Mouse (Mus musculus) ES-Bruce4 (cell line): ENCODE measurements around the gene Olfr556. TPM values are rescaled to one million over a fixed set of nuclear protein-coding genes. Genes with fewer than 3 reads are reported as not detected.
"Not testable (repeated sequence)": the region's sequence is repeated elsewhere in the genome, so short reads cannot be mapped to it uniquely, and the experiment has no call there.

Experiments used
- H3K27ac ChIP-seq: 2 replicates; pipeline ENCODE4 v1.5.1; 2012; ENCODE audit warnings: low read length, inconsistent platforms; ENCODE audit not compliant: insufficient read depth
- H3K27me3 ChIP-seq: 2 replicates; pipeline ENCODE4 v1.6.1; 2012; ENCODE audit warnings: mild to moderate bottlenecking, low read length, inconsistent platforms; ENCODE audit not compliant: control insufficient read depth, poor library complexity, insufficient read depth, severe bottlenecking
- H3K36me3 ChIP-seq: 2 replicates; pipeline ENCODE4 v1.6.1; 2012; ENCODE audit warnings: inconsistent platforms, mild to moderate bottlenecking, low read length, moderate library complexity; ENCODE audit not compliant: control insufficient read depth, poor library complexity, insufficient read depth, severe bottlenecking
- H3K4me1 ChIP-seq: one replicate; pipeline ENCODE4 v1.8.1; 2011; ENCODE audit warnings: low read length; ENCODE audit not compliant: control insufficient read depth, insufficient read depth
- H3K4me3 ChIP-seq: 2 replicates; pipeline ENCODE4 v1.5.1; 2011; ENCODE audit warnings: low read depth, mild to moderate bottlenecking, low read length
- H3K9ac ChIP-seq: 2 replicates; pipeline ENCODE4 v1.6.1; 2012; ENCODE audit warnings: low read depth, mild to moderate bottlenecking, inconsistent platforms; ENCODE audit not compliant: poor library complexity, severe bottlenecking
- H3K9me3 ChIP-seq: replicated peaks from 2 replicates; pipeline ENCODE4 v1.6.1; 2012; ENCODE audit warnings: mild to moderate bottlenecking, low read length, inconsistent platforms; ENCODE audit not compliant: control insufficient read depth, poor library complexity, insufficient read depth, severe bottlenecking
- CTCF ChIP-seq: IDR thresholded peaks from one replicate; pipeline ENCODE4 v1.8.1; 2011; ENCODE audit warnings: low read depth, low read length
- EP300 ChIP-seq: IDR thresholded peaks from 2 replicates; pipeline ENCODE4 v1.6.1; 2011; ENCODE audit warnings: low read depth, low read length; ENCODE audit not compliant: insufficient read depth
- POLR2A ChIP-seq: IDR thresholded peaks from one replicate; pipeline ENCODE4 v1.8.1; 2011; ENCODE audit warnings: low read length; ENCODE audit not compliant: insufficient read depth
- polyA plus RNA-seq: library from polyadenylated mRNA; stranded (reverse); fragments of >200 nt; gene quantifications from 2 replicates; pipeline ENCODE4 v1.2.4, GENCODE M21; 2011; ENCODE audit warnings: low read depth; ENCODE audit not compliant: missing spikeins, insufficient read depth, insufficient read length

Olfr556 gene
- polyA plus RNA-seq, result not detected in 2 replicates

DNA sequence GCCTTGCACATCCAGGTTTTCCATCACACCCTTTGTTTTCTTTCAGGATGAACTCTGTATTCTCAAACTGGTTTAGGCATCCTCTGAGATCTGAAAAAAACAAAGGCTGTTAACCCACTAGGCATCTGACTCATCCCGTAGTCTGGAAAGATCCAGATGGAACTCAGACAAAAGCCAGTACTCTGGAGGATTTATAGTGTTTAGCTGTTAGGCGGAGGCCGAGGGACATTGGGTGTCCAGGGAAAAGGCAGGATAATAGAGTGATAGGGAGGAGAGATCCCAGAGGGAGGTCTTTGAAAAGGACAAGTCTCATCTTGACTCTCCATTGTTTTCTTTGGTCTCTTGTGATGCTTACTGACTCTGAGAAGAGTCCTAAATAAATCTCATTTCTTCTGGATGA, at the start of gene Olfr556:
Gene Olfr556, plus strand, starts transcription at position 301 of the 400 bp plus-strand sequence.
- H3K27ac ChIP-seq, result no peak within 1 kb of the TSS
- H3K4me1 ChIP-seq, result no peaks in the 10 kb centered on the region
- no peak within 1 kb of the TSS for H3K9ac ChIP-seq
- TF ChIP-seq POLR2A (no peak), CTCF (no peak), EP300 (no peak)
- H3K36me3 ChIP-seq, result no peaks in the 10 kb centered on the region
- H3K9me3 ChIP-seq, result no peaks in the 10 kb centered on the region
- H3K27me3 ChIP-seq, result no peaks in the 10 kb centered on the region
- no peak within 1 kb of the TSS for H3K4me3 ChIP-seq

DNA sequence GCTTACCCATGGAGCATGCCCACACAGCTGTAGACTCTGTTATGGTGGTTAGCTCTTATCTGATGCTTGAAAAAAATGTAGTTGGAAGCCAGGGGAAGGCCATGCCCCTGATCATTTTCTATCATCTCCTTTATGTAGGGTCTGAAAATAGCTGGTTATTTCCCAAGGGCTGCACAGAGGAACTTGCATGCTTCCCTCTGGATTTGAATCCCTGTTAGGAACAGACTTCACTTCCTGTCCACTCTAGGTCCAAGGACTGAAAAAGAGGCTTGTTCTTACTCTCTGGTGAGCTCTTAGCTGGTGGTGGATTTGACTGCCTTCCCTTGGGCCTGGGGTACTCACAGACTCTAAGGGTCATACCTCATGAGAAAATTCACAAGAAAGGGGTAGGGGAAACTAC, 46.6 kb upstream of the Olfr556 start, which contains the start of gene Olfr553:
Gene Olfr553, minus strand, starts transcription at position 101 of the 400 bp plus-strand sequence.
- TF ChIP-seq EP300 (no peak), CTCF (no peak), POLR2A (no peak)
- Histone ChIP-seq H3K4me1 (no peaks in the 10 kb centered on the region), H3K9ac (no peak within 1 kb of the TSS), H3K36me3 (no peaks in the 10 kb centered on the region), H3K27ac (no peak within 1 kb of the TSS), H3K4me3 (no peak within 1 kb of the TSS), H3K9me3 (0 out of 2 replicates have a peak, but pooled peaks cover 2% of the 10 kb centered on the region), H3K27me3 (no peaks in the 10 kb centered on the region)

- no peak overlapping the region for H3K9ac ChIP-seq
- H3K9me3 ChIP-seq, result 0 out of 2 replicates have a peak, but pooled peaks cover 2% of the 10 kb centered on the region
- H3K27ac ChIP-seq, result no peak overlapping the region
- H3K4me3 ChIP-seq, result no peak overlapping the region
- no peaks in the 10 kb centered on the region for H3K27me3 ChIP-seq
- no peaks in the 10 kb centered on the region for H3K36me3 ChIP-seq
- H3K4me1 ChIP-seq, result no peaks in the 10 kb centered on the region
- TF ChIP-seq CTCF (no peak), POLR2A (no peak), EP300 (no peak)
Measured at GRCm38 (mm10) chr7:102619608-102620007, 45.1 kb upstream of the Olfr556 start.

GRCm38 (mm10) chr7:102620368-102620767, 44.3 kb upstream of the Olfr556 start:
- H3K36me3 ChIP-seq, H3K27ac ChIP-seq, H3K4me1 ChIP-seq, H3K9ac ChIP-seq, H3K9me3 ChIP-seq, H3K27me3 ChIP-seq: not testable (repeated sequence)
- peak overlapping the region; percentile 49 for H3K4me3 ChIP-seq

DNA sequence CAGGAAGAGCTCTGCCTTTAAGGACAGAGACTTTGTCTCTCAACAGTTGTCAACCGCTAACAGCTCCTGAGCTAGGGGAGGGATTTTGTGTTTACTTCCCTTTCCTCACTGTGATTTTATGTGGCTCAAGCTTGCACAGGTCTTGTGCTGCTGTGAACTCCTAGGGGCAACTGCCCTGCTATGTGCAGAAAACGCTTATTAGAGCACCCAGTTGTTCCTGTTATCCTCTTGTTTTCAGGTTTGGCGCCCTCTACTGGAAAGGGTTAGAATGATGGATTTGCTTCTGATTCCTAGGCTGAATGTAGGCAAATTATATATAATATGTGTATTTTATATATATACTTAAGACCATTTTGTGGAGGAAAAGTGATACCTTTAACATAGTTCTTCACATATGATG, 28.0 kb upstream of the Olfr556 start:
- no peak for TF ChIP-seq POLR2A
- no peak for TF ChIP-seq CTCF
- no peak for TF ChIP-seq EP300
- Histone ChIP-seq H3K4me1 (no peaks in the 10 kb centered on the region), H3K27ac (no peak overlapping the region), H3K9me3 (no peaks in the 10 kb centered on the region), H3K27me3 (no peaks in the 10 kb centered on the region), H3K36me3 (no peaks in the 10 kb centered on the region), H3K9ac (no peak overlapping the region), H3K4me3 (no peak overlapping the region)

DNA sequence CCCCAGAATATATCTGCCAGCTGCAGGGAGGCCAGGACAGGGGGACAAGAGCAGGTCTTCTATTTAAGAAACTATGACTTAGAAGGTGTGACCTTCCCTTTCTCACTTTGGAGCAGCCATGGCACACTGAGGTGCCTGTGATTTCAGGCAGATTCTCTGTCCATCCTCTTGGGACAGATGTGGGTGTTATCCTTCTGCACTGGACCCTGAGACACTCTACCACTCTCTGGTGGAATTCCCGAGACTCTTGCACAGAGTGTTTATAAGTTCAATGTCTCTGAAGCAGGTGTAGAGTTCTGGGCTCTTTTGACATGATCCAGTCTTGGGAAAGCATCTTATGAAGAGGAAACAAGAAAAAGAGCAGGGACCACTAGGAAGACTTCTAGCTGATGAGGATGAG, 26.6 kb upstream of the Olfr556 start, which contains the start of gene Olfr554:
Gene Olfr554, plus strand, starts transcription at position 301 of the 400 bp plus-strand sequence.
- Histone ChIP-seq H3K4me1 (no peaks in the 10 kb centered on the region), H3K36me3 (no peaks in the 10 kb centered on the region), H3K9me3 (no peaks in the 10 kb centered on the region), H3K27ac (no peak within 1 kb of the TSS), H3K9ac (no peak within 1 kb of the TSS), H3K27me3 (no peaks in the 10 kb centered on the region), H3K4me3 (no peak within 1 kb of the TSS)
- no peak for TF ChIP-seq POLR2A
- TF ChIP-seq EP300, result no peak
- no peak for TF ChIP-seq CTCF

DNA sequence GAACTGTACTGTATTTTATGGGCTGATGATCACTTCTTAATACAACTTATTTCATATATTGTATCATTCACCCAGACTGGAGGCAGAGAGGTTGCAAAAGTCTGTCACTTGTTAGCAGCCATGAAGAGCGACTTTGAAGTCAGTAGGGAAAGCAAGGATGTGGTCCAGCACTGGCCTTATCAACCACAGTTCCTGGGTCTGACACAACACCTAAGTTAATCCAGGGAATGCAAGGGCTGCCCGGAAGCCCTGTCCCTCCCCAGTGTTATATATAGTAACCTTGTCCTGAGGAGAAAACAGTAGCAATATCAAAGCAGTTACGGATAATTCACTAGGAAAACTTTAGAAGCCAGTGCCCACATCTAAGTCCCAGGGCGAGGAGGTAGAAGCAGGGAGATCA, 19.8 kb upstream of the Olfr556 start:
- not testable (repeated sequence) for H3K27me3 ChIP-seq, H3K4me1 ChIP-seq, H3K9ac ChIP-seq, H3K36me3 ChIP-seq, H3K4me3 ChIP-seq, H3K27ac ChIP-seq, H3K9me3 ChIP-seq
